Mouse (Mus musculus): ENCODE measurements around the gene Stk24. TPM values are rescaled to one million over a fixed set of nuclear protein-coding genes. Genes with fewer than 3 reads are reported as not detected.
A peak's percentile ranks its signal among the peaks of the same experiment; 100 is the strongest.

Stk24 gene
- polyA plus RNA-seq, 1 experiment, result 32.3 TPM

GRCm38 (mm10) chr14:121317312-121317671 lies 62.5 kb downstream of the Stk24 start:
- no peak for DNase-seq (ENCODE audit: extremely low spot score in 1 of 2, low spot score in 1 of 2)

- no peak for DNase-seq (ENCODE audit: extremely low spot score in 1 of 2, low spot score in 1 of 2)
Measured at GRCm38 (mm10) chr14:121316631-121317311, 63.0 kb downstream of the Stk24 start.

- no peak for DNase-seq (ENCODE audit: extremely low spot score in 1 of 2, low spot score in 1 of 2)
Measured at GRCm38 (mm10) chr14:121316136-121316535, 63.7 kb downstream of the Stk24 start.

- no peak for DNase-seq (ENCODE audit: extremely low spot score in 1 of 2, low spot score in 1 of 2)
Measured at GRCm38 (mm10) chr14:121314934-121315333, 64.9 kb downstream of the Stk24 start.

- no peak for DNase-seq (ENCODE audit: extremely low spot score in 1 of 2, low spot score in 1 of 2)
Measured at GRCm38 (mm10) chr14:121313283-121313682, 66.5 kb downstream of the Stk24 start.

- no peak for DNase-seq (ENCODE audit: extremely low spot score in 1 of 2, low spot score in 1 of 2)
Measured at GRCm38 (mm10) chr14:121311083-121311482, 68.7 kb downstream of the Stk24 start.

- no peak for DNase-seq (ENCODE audit: extremely low spot score in 1 of 2, low spot score in 1 of 2)
Measured at GRCm38 (mm10) chr14:121310325-121311080, 69.3 kb downstream of the Stk24 start.

GRCm38 (mm10) chr14:121309909-121310308 lies 69.9 kb downstream of the Stk24 start:
- no peak for DNase-seq (ENCODE audit: extremely low spot score in 1 of 2, low spot score in 1 of 2)

GRCm38 (mm10) chr14:121305316-121306064 lies 74.3 kb downstream of the Stk24 start:
- no peak for DNase-seq (ENCODE audit: extremely low spot score in 1 of 2, low spot score in 1 of 2)

GRCm38 (mm10) chr14:121304523-121304922 lies 75.3 kb downstream of the Stk24 start:
- no peak for DNase-seq (ENCODE audit: extremely low spot score in 1 of 2, low spot score in 1 of 2)

- no peak for DNase-seq (ENCODE audit: extremely low spot score in 1 of 2, low spot score in 1 of 2)
Measured at GRCm38 (mm10) chr14:121299093-121299492, 80.7 kb downstream of the Stk24 start.

- no peak for DNase-seq (ENCODE audit: extremely low spot score in 1 of 2, low spot score in 1 of 2)
Measured at GRCm38 (mm10) chr14:121298537-121298936, 81.3 kb downstream of the Stk24 start.

- DNase-seq (ENCODE audit: extremely low spot score in 1 of 2, low spot score in 1 of 2), result no peak
Measured at GRCm38 (mm10) chr14:121297103-121297502, 82.7 kb downstream of the Stk24 start.

GRCm38 (mm10) chr14:121294484-121294883 lies 85.3 kb downstream of the Stk24 start:
- DNase-seq (ENCODE audit: extremely low spot score in 1 of 2, low spot score in 1 of 2), result no peak

GRCm38 (mm10) chr14:121292391-121292790 lies 87.4 kb downstream of the Stk24 start:
- no peak for DNase-seq (ENCODE audit: extremely low spot score in 1 of 2, low spot score in 1 of 2)

- no peak for DNase-seq (ENCODE audit: extremely low spot score in 1 of 2, low spot score in 1 of 2)
Measured at GRCm38 (mm10) chr14:121291881-121292280, 87.9 kb downstream of the Stk24 start.

- DNase-seq (ENCODE audit: extremely low spot score in 1 of 2, low spot score in 1 of 2), result peak in 1 of 2 experiments; percentile 43
Measured at GRCm38 (mm10) chr14:121285379-121286120, 94.3 kb downstream of the Stk24 start.

GRCm38 (mm10) chr14:121281336-121281710 lies 98.5 kb downstream of the Stk24 start:
- DNase-seq (ENCODE audit: extremely low spot score in 1 of 2, low spot score in 1 of 2), result no peak

GRCm38 (mm10) chr14:121280601-121281335 lies 99.0 kb downstream of the Stk24 start:
- DNase-seq (ENCODE audit: extremely low spot score in 1 of 2, low spot score in 1 of 2), result no peak

GRCm38 (mm10) chr14:121279106-121279505 lies 100.7 kb downstream of the Stk24 start:
- DNase-seq (ENCODE audit: extremely low spot score in 1 of 2, low spot score in 1 of 2), result peak; percentile 60 to 93
